Mouse (Mus musculus): Measurements from ENCODE around the gene Nkiras1.

GRCm38 (mm10) chr14:18241786-18242185 is 29.1 kb upstream of the Nkiras1 start:
- TF ChIP-seq CTCF (IDR thresholded peaks at IDR 0.05; ENCODE audit: low read depth) (no peak), EP300 (IDR thresholded peaks at IDR 0.05; ENCODE audit: low read depth) (no peak)
